Mouse (Mus musculus) embryonic facial prominence, embryonic 12.5 days (tissue): ENCODE data around the gene Tbx1. TPM values are rescaled to one million over a fixed set of nuclear protein-coding genes. Genes with fewer than 3 reads are reported as not detected.

Experiments
- ATAC-seq: fragments of 200-750 bp; cut with Nextera tagmentation; 2 replicates; pipeline ENCODE4 v1.8.0; 2017; ENCODE audit not compliant: insufficient number of reproducible peaks, insufficient read depth, low FRiP score, low TSS enrichment
- H3K27ac ChIP-seq: fragments of 300-500 bp; sonication (generic); 2 replicates; pipeline ENCODE4 v1.5.1; 2016; ENCODE audit warnings: mild to moderate bottlenecking
- H3K27me3 ChIP-seq: fragments of 300-500 bp; sonication (generic); 2 replicates; pipeline ENCODE4 v1.6.1; 2016; ENCODE audit warnings: mild to moderate bottlenecking, moderate library complexity
- H3K36me3 ChIP-seq: fragments of 300-500 bp; sonication (generic); 2 replicates; pipeline ENCODE4 v1.6.1; 2016; ENCODE audit warnings: mild to moderate bottlenecking
- H3K4me1 ChIP-seq: fragments of 300-500 bp; sonication (generic); 2 replicates; pipeline ENCODE4 v1.6.1; 2016
- H3K4me2 ChIP-seq: fragments of 300-500 bp; sonication (generic); replicated peaks from 2 replicates; pipeline ENCODE4 v1.6.1; 2016; ENCODE audit warnings: mild to moderate bottlenecking, moderate library complexity
- H3K4me3 ChIP-seq: fragments of 300-500 bp; sonication (generic); 2 replicates; pipeline ENCODE4 v1.5.1; 2016; ENCODE audit warnings: mild to moderate bottlenecking
- H3K9ac ChIP-seq: fragments of 300-500 bp; sonication (generic); 2 replicates; pipeline ENCODE4 v1.6.1; 2016; ENCODE audit warnings: mild to moderate bottlenecking, moderate library complexity
- H3K9me3 ChIP-seq: fragments of 300-500 bp; sonication (generic); 2 replicates; pipeline ENCODE4 v1.6.1; 2016; ENCODE audit warnings: mild to moderate bottlenecking, moderate library complexity
- WGBS: fragments of 180-500 bp; shearing (Covaris S2); methylation state at CpG from one replicate; pipeline ENCODE4 v1.1.7; 2016; 5-methylcytosine and 5-hydroxymethylcytosine counted together
- polyA plus RNA-seq: library from polyadenylated mRNA; unstranded; fragments of >200 nt; fragmentation: Nextera tagmentation; extraction: Ambion mirVana; gene quantifications from 2 replicates; pipeline ENCODE4 v1.2.1, GENCODE M21; 2016

Tbx1 gene
- polyA plus RNA-seq, 1 experiment from 2014 or later: 21.9 TPM

DNA sequence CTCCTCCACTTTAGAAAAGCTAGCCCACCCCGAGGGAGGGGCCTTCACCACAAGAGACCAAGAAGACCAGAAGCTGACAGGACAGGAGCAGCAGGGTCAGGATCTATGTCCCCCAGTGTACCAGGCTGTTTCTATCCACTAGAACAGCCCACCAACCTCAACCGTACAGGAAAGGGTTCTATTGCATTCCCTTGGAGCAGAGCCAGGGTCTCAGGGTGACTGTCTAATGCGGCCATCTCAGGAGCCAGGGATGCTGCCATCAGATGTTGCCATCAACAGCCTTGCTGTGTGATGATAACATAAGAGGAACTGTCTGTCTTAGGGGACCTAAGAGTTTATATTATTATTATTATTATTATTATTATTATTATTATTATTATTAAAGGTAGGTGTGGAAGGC, 13.4 kb downstream of the Tbx1 start:
- Histone ChIP-seq H3K27ac (no peak overlapping the region), H3K36me3 (no peaks in the 10 kb centered on the region), H3K27me3 (peaks cover 37% of the 10 kb centered on the region), H3K4me3 (no peak overlapping the region), H3K4me2 (no peak overlapping the region), H3K9me3 (no peaks in the 10 kb centered on the region), H3K4me1 (peaks cover 27% of the 10 kb centered on the region), H3K9ac (no peak overlapping the region)
- WGBS: 37% methylated on average over 3 of the region's 3 CpGs
- no peak for ATAC-seq

DNA sequence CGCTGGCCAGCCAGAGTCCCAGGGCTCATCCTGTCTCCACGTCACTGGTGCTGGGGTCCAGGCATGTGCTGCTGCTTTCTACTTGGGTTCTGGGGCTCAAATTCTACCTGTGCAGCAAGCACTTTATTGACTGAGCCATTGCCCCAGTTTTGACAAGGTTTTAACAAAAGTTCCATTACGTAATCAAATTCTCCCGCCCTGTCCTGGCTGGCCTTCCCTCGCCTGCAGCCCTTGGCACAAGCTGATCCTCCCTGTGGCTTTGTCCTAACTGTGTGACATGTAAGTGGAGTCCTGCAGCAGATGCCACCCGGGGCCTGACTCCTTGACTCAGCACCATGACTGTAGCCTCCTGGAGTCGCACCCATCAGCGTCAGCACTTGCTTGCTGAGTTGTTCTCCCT, 16.3 kb downstream of the Tbx1 start:
- peaks cover 16% of the 10 kb centered on the region for H3K4me1 ChIP-seq
- peaks cover 9% of the 10 kb centered on the region for H3K27me3 ChIP-seq
- H3K9ac ChIP-seq: no peak overlapping the region
- ATAC-seq: no peak
- H3K27ac ChIP-seq: no peak overlapping the region
- no peak overlapping the region for H3K4me2 ChIP-seq
- WGBS: 69% methylated on average over 8 of the region's 8 CpGs
- H3K36me3 ChIP-seq: no peaks in the 10 kb centered on the region
- no peaks in the 10 kb centered on the region for H3K9me3 ChIP-seq
- H3K4me3 ChIP-seq: no peak overlapping the region

DNA sequence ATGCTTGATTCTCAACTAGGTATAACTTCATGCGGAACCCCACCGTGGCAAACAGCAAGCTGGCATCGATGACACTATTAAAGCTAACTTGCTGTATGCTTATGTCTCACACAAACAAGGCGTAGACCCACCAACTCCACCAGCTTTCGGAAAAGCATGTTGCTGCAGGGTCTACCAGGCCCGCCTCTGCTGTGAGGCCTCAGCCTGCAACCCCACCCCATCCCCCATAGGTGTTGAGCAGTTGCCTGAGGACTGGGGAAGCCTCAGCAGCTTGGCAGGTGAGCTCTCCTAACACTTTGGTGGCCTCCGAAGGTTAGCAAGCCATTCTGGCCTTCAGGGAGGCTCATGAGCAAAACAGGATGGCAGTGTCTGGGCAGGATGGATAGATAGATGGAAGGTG, 21.9 kb downstream of the Tbx1 start:
- no peaks in the 10 kb centered on the region for H3K36me3 ChIP-seq
- no peak overlapping the region for H3K27ac ChIP-seq
- H3K27me3 ChIP-seq: no peaks in the 10 kb centered on the region
- ATAC-seq: no peak
- no peaks in the 10 kb centered on the region for H3K4me1 ChIP-seq
- 76% methylated on average over 7 of the region's 7 CpGs for WGBS
- no peak overlapping the region for H3K4me2 ChIP-seq
- H3K9me3 ChIP-seq: no peaks in the 10 kb centered on the region
- no peak overlapping the region for H3K4me3 ChIP-seq
- no peak overlapping the region for H3K9ac ChIP-seq

DNA sequence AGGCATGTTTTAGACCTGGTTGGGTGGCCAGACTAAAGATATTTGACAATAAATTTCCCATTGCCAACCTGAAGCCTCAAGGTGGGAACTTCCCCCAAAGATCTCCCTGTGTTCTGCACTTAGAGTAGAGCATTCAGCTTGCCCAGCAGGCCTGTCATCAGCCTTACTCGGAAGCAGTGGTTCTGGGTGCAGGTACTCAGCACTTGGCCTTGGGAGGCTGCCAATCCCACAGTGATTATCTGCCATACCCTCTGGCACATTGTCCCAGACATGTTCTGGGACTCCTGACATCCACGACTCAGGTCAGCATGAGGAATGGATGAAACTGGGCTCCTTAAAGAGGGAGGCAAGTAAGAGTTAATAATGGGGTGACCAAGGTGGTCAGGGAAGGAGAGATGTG, 26.0 kb downstream of the Tbx1 start:
- Histone ChIP-seq H3K36me3 (no peaks in the 10 kb centered on the region), H3K27me3 (no peaks in the 10 kb centered on the region), H3K4me1 (no peaks in the 10 kb centered on the region), H3K9ac (no peak overlapping the region), H3K4me3 (no peak overlapping the region), H3K4me2 (no peak overlapping the region), H3K9me3 (no peaks in the 10 kb centered on the region), H3K27ac (no peak overlapping the region)
- 92% methylated on average over 2 of the region's 2 CpGs for WGBS
- ATAC-seq: no peak

DNA sequence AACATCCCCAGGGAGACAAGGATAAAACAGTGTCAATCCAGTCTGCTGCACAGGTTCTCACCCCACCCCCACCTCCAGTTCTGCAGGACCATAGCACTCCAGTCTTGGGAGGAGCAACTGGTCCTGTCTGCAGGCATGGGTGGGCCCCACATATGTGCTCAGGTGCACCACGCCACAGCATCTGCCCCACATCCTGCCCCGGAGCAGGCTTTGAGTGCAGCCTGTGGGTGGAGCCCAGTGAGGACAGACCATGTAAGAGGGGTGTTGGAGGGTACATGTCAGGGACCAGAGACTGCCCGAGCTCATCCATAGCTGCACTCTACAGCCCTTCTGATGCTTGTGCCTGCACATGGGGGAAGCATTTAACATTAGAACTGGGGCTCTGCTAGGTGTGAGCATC, 34.0 kb downstream of the Tbx1 start:
- Histone ChIP-seq H3K4me3 (no peak overlapping the region), H3K4me1 (peaks cover 22% of the 10 kb centered on the region), H3K36me3 (no peaks in the 10 kb centered on the region), H3K9ac (no peak overlapping the region), H3K4me2 (no peak overlapping the region), H3K27me3 (no peaks in the 10 kb centered on the region), H3K27ac (no peak overlapping the region), H3K9me3 (no peaks in the 10 kb centered on the region)
- WGBS: 75% methylated on average over 3 of the region's 3 CpGs
- no peak for ATAC-seq

DNA sequence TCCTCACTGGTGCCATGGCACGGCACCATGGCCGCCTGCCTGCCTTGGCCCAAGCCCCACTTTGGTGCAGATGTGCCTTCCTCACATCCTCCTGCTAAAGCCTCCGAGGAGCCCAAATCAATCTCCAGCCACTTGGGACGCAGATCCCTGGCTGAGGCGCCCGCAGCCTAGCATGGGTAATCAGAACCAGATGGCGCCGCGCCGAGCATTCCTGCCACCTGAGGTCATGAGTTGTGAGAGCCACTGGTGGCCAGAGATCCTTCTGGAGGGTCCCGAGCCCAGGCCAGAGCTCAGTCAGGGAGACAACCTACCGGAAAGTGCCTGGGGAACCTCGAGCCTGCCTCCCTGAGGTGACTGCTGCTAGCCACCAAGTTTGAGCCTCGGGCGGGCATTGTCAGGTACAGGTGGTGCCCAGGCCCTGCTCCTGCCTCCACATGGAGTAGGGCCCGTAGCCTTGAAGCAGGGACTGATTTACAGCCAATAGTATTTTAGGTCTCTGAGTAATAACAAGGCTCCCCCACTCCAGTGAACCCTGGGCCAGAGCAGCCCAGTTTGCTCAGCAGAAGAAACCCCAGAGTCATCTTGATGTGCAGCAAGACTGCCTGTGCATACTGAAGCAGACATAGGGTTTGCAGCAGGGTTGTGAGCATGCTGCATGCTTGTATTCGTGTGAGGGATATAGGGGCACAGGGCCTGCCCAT, 35.1 kb downstream of the Tbx1 start:
- H3K4me1 ChIP-seq: peaks cover 22% of the 10 kb centered on the region
- 30% methylated on average over 17 of the region's 17 CpGs for WGBS
- peak overlapping the region; percentile 84 for H3K27ac ChIP-seq
- no peaks in the 10 kb centered on the region for H3K36me3 ChIP-seq
- H3K9ac ChIP-seq: no peak overlapping the region
- H3K9me3 ChIP-seq: no peaks in the 10 kb centered on the region
- no peak overlapping the region for H3K4me3 ChIP-seq
- H3K4me2 ChIP-seq: no peak overlapping the region
- no peak for ATAC-seq
- no peaks in the 10 kb centered on the region for H3K27me3 ChIP-seq

DNA sequence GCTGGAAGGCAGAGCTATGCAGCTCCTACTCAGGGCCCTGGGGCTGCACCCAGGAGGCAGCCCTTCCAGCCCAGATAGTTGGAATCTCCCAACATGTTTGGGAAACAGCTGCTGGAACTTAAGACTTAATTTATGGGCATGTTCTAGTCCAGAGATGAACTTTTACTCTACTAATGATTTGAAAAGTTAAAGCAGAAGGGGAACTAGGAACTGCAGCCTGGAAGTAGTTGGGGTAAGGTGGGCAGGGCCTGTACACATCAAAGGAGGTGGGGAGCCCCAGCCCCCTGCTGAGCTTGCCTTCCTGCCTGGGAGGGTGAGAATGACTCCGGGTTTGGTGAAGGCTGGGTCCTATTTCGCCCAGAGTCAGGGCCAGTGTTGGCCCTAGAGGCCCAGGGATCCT, 35.8 kb downstream of the Tbx1 start:
- H3K4me3 ChIP-seq: no peak overlapping the region
- H3K27ac ChIP-seq: peak overlapping the region; percentile 84
- H3K27me3 ChIP-seq: no peaks in the 10 kb centered on the region
- H3K4me1 ChIP-seq: peaks cover 22% of the 10 kb centered on the region
- H3K36me3 ChIP-seq: no peaks in the 10 kb centered on the region
- no peak overlapping the region for H3K4me2 ChIP-seq
- ATAC-seq: no peak
- H3K9ac ChIP-seq: no peak overlapping the region
- 42% methylated on average over 2 of the region's 2 CpGs for WGBS
- H3K9me3 ChIP-seq: no peaks in the 10 kb centered on the region

DNA sequence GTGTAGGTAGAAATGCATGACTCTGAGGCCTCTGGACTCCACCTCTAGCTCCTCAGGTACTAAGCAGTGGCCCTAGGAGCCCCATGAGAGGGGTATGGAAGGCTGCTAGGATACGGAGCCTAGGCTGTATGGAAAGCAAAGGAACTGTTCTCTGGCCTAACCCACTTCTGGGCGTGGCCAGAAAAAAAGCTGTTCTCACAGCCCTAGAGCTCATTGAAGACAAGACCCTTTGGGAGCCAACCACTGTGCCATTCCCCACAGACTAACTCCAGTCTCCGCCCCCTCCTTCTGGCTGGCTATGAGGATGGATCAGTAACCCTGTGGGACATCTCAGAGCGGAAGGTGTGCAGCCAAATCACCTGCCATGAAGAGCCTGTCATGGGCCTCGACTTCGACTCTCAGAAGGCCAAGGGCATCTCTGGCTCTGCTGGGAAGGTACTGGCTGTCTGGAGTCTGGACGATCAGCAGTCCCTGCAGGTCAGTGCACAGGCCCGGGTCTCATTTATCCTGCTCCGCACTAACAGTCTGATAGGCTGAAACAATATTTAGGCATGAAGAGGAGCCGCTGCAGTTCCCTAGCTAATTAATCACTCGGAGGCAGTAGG, 38.3 kb downstream of the Tbx1 start:
- no peaks in the 10 kb centered on the region for H3K9me3 ChIP-seq
- ATAC-seq: no peak
- WGBS: 66% methylated on average over 11 of the region's 11 CpGs
- H3K4me1 ChIP-seq: peaks cover 22% of the 10 kb centered on the region
- no peak overlapping the region for H3K4me3 ChIP-seq
- no peak overlapping the region for H3K4me2 ChIP-seq
- no peak overlapping the region for H3K27ac ChIP-seq
- no peaks in the 10 kb centered on the region for H3K36me3 ChIP-seq
- H3K27me3 ChIP-seq: no peaks in the 10 kb centered on the region
- H3K9ac ChIP-seq: no peak overlapping the region

DNA sequence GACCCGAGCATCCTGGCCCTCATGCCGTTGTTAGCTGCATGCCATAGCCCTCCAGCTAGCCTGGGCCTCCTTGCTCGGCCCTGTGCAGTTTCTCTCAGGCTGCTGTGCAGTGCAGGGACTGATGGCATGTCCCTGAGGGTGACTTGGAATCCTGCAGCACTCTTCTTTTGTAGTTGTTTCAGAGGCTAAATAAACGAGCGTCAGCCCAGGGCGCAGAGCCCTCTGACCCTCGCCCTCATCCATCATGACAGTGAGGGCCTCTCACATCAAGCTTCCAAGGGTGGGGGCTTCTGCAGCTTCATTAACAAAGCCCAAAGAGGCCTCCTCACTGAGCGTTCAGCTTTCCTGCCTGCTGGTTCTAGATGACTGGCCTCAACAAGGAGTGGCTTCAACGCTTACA, 38.9 kb downstream of the Tbx1 start:
- ATAC-seq: no peak

DNA sequence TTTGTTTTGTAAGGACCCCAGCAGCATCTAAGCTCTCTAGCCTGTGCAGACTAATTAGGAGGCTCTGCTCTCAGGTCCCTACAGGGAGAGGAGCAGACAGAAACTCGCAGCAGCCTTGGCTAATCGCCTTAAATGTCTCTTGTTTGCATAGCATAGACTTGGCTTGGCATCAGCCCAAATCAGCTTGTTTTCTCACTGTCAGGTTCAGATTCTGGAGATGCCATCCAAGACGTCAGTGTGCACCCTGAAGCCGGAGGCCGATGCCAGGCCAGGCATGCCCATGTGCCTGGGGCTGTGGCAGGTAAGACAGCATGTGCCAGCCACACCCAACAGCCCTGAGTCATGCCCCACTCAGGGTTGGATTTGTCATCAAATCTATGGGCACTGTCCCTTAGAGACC, 42.6 kb downstream of the Tbx1 start:
- H3K4me2 ChIP-seq: no peak overlapping the region
- no peak overlapping the region for H3K27ac ChIP-seq
- ATAC-seq: no peak
- H3K27me3 ChIP-seq: no peaks in the 10 kb centered on the region
- WGBS: 83% methylated on average over 5 of the region's 5 CpGs
- no peaks in the 10 kb centered on the region for H3K36me3 ChIP-seq
- H3K9ac ChIP-seq: no peak overlapping the region
- no peaks in the 10 kb centered on the region for H3K9me3 ChIP-seq
- H3K4me1 ChIP-seq: no peaks in the 10 kb centered on the region
- H3K4me3 ChIP-seq: no peak overlapping the region

More for the DNA sequence above, 38.9 kb downstream of the Tbx1 start:
- Histone ChIP-seq H3K9me3 (no peaks in the 10 kb centered on the region), H3K36me3 (no peaks in the 10 kb centered on the region), H3K4me2 (no peak overlapping the region), H3K27ac (no peak overlapping the region), H3K27me3 (no peaks in the 10 kb centered on the region), H3K4me1 (peaks cover 22% of the 10 kb centered on the region), H3K4me3 (no peak overlapping the region), H3K9ac (no peak overlapping the region)
- WGBS: 30% methylated on average over 9 of the region's 9 CpGs

DNA sequence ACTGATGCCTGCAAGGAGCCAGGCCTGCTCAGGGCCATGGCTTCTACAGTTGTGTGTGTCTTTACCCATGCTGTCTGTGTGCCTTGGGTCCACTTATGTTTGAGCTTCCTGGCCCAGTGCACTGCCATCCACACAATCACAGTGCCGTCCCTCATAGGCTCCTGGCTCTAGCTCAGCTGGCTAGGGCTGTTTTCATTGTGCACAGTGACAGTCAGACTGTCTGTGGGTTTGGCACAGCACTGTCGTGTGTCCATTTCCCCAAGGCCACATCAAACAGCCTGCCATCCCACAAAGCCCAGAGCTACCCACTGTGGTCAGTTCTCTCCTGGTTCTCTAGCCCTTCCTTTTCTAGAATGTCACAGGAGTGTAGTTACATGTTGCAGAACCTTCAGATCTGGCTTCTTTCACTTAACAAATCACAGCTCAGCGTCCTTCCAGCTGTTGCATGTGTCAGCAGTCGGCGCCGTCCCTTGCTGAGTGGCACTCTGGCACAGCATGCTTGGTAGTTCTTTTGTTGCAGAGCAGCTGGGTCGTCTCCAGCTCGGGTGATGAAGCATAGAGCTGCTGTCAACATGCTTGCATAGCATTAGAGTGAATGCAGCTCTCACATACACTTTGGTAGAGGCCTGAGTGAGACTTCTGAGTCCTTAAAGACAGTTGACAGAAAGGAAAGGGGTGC, 47.2 kb downstream of the Tbx1 start:
- no peak overlapping the region for H3K27ac ChIP-seq
- no peak for ATAC-seq
- H3K9ac ChIP-seq: no peak overlapping the region
- 70% methylated on average over 8 of the region's 8 CpGs for WGBS
- H3K27me3 ChIP-seq: no peaks in the 10 kb centered on the region
- H3K36me3 ChIP-seq: no peaks in the 10 kb centered on the region
- no peak overlapping the region for H3K4me3 ChIP-seq
- no peaks in the 10 kb centered on the region for H3K9me3 ChIP-seq
- H3K4me1 ChIP-seq: no peaks in the 10 kb centered on the region
- no peak overlapping the region for H3K4me2 ChIP-seq

DNA sequence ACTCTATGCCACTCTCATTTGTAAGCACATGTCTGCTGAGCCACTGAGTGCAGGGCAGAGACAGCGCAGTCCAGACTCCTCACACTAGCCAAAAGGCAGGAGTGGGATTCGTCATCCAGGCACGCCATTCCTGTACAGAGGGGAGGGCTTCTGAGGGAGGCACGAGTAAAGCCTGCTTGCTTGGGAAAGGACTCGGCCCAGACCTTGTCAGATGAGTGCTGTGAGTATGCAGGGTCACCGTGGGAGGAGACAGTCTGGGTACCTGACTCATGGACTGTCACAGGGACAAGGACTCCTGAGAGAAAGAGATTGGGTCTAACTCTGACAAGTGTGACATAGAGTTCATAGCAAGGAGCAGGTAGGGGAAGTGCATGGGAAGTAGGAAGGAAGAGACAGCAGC, 51.2 kb downstream of the Tbx1 start:
- H3K4me3 ChIP-seq: no peak overlapping the region
- no peaks in the 10 kb centered on the region for H3K4me1 ChIP-seq
- no peaks in the 10 kb centered on the region for H3K27me3 ChIP-seq
- H3K27ac ChIP-seq: no peak overlapping the region
- H3K36me3 ChIP-seq: no peaks in the 10 kb centered on the region
- no peaks in the 10 kb centered on the region for H3K9me3 ChIP-seq
- 75% methylated on average over 6 of the region's 6 CpGs for WGBS
- no peak for ATAC-seq
- H3K9ac ChIP-seq: no peak overlapping the region
- no peak overlapping the region for H3K4me2 ChIP-seq
